Mouse (Mus musculus): ENCODE results near the gene Rnf227.

Rnf227 gene

DNA sequence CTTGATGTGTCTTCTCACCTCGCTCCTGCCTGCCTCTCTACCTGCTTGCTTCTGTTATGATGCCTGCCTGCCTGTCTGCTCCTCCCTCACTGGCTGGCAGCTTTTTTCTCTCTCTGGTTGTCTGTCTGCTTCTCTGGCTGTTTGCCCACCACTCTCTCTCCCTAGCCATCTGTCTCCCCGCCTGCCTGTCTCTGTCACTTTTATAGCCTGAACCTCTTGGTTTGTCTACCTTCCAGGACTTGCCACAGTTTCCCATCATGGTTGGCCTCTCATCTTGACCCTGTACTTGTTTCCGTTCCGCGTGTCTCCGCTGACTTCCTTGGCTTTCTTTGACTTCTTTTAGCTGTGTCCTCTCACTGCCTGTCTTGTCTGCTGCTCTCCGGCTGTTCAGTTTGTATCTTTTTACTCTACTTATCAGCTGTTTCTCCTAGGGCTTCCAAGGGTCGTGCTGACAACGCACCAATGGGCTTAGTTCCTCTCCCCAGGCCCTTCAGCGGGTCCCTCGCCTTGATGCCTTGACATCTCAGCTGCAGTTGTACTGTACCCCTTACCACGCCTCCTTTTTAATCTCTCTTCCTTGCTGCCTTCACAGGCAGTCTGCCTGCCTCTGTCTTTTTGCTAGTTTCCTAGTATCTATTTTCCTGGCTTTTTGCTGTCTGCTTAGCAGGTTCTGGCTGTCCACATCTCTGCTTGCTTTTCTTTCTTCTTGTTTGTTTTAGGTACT, 32.0 kb downstream of the Rnf227 start:
- no peak for DNase-seq

DNA sequence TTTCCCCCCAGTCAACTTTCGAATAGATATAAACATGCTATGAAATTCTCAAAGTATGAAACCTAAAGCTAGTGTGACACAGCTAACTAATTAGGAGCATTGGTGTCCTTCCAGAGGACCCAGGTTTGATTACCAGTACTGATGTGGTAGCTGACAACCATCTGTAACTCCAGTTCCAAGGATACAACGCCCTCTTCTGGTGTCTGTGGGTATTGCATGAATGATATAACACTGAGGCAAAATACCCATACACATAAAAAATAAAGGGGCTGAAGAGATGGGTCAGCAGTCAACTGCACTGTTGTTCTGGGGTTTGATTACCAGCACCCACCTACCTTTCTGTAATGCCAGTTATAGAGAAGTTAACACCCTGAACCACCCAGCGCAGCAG, 32.5 kb downstream of the Rnf227 start:
- peak in 1 of 2 experiments; percentile 18 for DNase-seq

DNA sequence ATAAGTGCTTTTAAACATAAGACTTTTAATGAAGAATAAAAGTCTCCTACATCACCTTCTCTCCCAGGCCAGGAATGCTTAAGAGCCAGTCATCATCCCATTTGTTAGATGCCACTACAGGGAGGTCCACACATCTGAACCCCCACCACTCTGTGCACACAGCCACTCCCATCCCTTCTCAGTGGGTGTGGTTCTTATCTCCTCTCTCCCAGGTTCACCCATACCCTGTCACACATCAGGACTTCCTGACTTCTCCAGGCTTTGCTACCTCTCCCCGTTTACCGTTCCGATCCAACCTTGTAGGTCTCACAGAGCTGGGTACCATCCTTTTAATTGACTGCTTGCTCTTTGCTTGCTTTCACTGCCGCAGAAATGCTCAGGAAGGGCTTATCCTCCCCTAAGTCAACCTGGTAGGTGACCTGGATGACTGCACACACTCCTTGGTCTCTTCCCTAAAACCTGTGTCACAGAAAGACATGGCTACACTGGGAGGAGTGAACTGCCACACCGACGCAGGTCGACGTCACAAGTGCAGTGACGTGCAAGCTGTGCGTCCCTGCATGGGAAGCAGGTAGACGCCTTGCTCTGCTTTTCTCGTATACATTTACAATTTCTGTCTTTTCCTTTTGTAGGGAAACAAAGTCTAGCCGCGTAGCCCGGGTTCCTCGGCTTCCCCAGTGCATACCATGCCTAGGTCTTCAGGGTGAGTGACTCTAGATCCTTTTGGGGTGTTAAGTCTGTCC, 33.1 kb downstream of the Rnf227 start:
- DNase-seq = no peak

GRCm38 (mm10) chr11:69375646-69376045, 35.4 kb downstream of the Rnf227 start:
- no peak for DNase-seq

GRCm38 (mm10) chr11:69377766-69378165, 37.5 kb downstream of the Rnf227 start:
- no peak for DNase-seq

- no peak for DNase-seq
These were observed 39.3 kb downstream of the Rnf227 start for GRCm38 (mm10) chr11:69379600-69379999.

- DNase-seq = no peak
These were observed 41.1 kb downstream of the Rnf227 start for GRCm38 (mm10) chr11:69381356-69381755.

GRCm38 (mm10) chr11:69382478-69383105, 42.3 kb downstream of the Rnf227 start:
- no peak for DNase-seq

- DNase-seq = no peak
These were observed 44.7 kb downstream of the Rnf227 start for GRCm38 (mm10) chr11:69384979-69385378.

DNA sequence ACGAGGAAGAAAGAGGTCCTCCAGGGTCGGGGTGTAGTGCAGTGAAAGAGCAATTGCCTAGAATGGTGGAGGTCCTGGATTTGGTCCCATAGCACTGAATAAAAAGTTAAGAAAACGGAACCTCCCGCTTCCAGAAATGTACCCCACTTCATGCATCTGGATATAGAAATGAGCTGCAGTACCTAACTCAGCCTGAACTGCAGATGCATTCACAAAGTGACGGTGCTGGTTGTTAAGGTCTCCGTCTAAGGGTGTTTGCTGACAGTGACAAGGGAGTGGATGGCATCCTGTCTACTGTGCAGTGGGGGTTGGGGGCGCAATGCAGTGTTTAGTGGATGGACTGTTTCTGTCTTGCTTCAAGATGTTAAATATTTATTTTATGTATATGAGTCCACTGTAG, 46.5 kb downstream of the Rnf227 start:
- DNase-seq = no peak

- DNase-seq = no peak
These were observed 48.4 kb downstream of the Rnf227 start for GRCm38 (mm10) chr11:69388680-69389079.

- DNase-seq = peak; percentile 31 to 61
These were observed 49.5 kb downstream of the Rnf227 start for GRCm38 (mm10) chr11:69389531-69390399.

DNA sequence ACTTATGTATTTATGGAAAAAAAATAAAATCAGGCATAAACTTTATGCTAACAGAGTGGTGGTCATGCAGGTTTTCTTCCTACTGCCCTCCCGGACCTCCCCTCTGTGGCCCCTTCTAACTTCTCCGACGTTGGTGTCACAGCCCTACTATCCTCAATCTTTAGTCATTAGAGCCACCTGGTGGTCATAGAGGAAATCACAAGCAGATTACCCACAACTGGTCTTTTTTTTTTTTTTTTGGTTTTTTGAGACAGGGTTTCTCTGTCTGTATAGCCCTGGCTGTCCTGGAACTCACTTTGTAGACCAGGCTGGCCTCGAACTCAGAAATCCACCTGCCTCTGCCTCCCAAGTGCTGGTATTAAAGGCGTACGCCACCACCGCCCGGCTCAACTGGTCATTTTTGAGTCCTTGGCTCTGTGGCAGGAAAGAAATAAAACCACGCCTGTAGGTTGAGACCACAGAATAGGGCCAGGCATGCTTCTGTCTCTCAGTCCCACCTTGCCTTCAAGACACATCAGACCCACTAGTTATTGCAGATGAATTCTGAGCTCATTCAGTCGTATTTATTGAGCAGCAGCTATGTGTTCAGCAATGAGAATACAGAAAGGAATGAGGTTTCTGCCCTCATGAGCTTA, 50.3 kb downstream of the Rnf227 start:
- DNase-seq = peak in 1 of 2 experiments; percentile 75

Measured in lung, postnatal 4 days (tissue).